Mouse (Mus musculus): ENCODE results near the gene Dph3. TPM values are rescaled to one million over a fixed set of nuclear protein-coding genes. Genes with fewer than 3 reads are reported as not detected.

The Dph3 gene
- polyA plus RNA-seq, 2 experiments from 2014 or later = 72.4 to 81.8 TPM

GRCm38 (mm10) chr14:32084761-32085485 is 606 bp downstream of the Dph3 start, which contains the start of gene Oxnad1:
Gene Oxnad1, plus strand, starts transcription at chr14:32085374.
- ATAC-seq = peak; percentile 87

GRCm38 (mm10) chr14:32083466-32083865 is 2.1 kb downstream of the Dph3 start:
- no peak for ATAC-seq

DNA sequence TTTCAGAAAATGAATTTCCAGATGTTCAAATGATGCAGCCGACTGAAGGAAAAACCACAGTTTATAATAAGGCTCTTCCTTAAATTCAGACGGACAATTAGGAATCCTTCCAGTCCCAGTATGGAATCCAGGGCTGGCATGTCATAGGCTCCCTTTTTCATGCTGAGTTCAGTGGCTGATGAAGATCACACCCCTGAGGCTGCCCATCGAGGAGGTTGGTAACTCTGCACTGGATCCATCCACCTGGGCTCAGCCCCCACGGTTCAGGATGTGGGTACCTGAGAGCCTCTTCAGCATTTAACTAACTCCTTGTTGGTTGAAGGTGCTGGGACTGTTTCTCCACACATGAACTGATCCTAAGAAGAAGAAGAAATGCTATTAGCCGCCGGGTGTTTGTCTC is 2.6 kb downstream of the Dph3 start:
- no peak for ATAC-seq

- ATAC-seq = no peak
Observed at GRCm38 (mm10) chr14:32081026-32081425, 4.5 kb downstream of the Dph3 start.

- peak; percentile 54 for ATAC-seq
Observed at GRCm38 (mm10) chr14:32076896-32077575, 8.5 kb downstream of the Dph3 start.

- no peak for ATAC-seq
Observed at GRCm38 (mm10) chr14:32073901-32074300, 11.6 kb downstream of the Dph3 start.

GRCm38 (mm10) chr14:32073211-32073685 is 12.3 kb downstream of the Dph3 start:
- ATAC-seq = no peak

GRCm38 (mm10) chr14:32072807-32073206 is 12.7 kb downstream of the Dph3 start:
- ATAC-seq = no peak

DNA sequence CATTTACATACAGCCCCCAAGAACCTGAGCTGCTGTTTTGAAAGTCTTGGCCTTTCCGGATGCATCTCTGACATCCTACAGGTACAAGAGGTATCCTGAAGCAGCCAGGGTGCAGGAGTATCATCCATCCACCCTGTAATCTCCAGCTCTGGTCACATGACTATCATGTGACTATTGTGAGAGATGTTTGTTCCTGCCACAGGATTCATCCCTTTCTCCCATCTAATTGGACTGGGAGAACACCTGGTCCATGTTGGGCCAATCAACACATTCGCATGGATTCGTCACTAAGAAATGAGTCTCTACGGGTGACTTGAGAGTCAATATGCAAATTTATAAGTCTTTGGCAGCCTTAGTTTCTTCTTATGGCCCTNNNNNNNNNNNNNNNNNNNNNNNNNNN is 24.1 kb downstream of the Dph3 start:
- no peak for ATAC-seq

- no peak for ATAC-seq
Observed at GRCm38 (mm10) chr14:32057664-32058063, 27.9 kb downstream of the Dph3 start.

DNA sequence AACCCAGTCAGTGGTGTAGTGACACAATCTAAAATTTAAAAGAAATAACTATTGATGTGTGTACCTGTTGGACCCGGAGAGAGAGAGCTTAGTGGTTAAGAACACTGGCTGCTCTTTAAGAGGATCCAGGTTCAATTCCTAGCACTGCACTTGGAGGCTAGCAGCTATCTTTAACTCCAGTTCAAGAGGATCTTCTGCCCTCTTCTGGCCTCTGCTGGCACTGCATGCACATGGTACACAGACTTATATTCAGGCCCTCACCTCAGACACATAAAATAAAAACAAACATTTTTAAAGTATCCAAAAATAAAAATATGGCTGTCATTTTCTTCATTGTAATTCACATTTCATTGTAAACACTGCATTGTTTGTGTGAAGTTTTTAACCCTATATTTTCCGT is 28.9 kb downstream of the Dph3 start:
- no peak for ATAC-seq

DNA sequence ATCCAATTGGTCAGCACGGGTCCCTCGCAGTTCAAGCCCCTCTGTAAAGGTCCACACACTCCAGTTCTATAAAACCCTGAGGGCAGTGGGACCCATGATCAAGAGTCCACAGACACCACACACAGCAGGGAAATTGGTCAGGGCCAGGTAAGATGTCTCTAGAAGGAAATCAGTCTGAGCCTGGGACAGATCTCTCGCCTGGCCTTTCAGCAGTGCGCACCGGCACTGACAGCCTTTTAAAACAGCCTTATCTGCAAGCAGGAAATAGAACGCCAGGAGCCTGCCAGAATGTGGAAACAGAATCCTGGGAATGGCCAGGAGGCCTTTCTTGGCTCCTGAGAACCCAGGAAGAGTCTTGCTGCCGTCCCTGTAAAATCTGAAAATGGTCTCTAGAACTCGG is 29.7 kb downstream of the Dph3 start:
- ATAC-seq = no peak

DNA sequence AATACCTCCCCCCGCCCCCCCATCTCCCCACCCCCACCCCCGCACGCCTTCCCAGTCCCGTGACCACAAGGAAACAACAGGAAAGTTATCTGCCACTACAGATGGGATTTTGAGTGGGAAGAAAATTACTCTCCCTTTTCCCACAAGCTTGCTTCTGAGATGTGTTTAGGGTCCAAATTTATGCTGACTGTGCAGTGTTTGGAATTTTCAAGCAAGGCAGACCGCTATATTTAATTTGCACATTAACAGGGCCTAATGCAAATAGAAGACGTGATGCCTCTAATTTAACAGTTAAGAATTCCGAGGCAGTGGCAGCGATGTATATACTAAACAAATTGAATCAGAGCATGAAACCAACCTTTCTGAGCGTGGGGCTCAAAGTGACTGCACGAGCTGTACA is 30.7 kb downstream of the Dph3 start:
- no peak for ATAC-seq

GRCm38 (mm10) chr14:32053895-32054294 is 31.6 kb downstream of the Dph3 start:
- ATAC-seq = no peak

DNA sequence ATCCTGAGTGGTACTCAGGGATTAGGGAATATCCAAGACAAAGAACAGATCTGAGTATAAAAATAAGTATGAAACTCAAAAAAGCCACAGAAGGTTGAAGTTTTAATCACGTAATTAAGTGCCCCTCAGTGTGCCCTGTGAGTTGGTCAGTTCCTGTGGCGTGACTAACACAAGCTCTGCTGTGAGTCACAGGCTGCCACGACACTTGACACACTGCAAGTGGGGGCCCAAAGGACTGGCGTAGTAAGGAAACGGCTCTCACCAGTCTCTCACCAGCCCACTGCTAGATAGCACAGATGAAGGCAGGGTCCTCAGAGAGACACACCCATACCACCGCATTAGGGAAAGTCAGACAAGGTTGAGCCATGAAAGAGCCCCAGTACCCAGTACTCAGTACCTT is 35.4 kb downstream of the Dph3 start:
- no peak for ATAC-seq

DNA sequence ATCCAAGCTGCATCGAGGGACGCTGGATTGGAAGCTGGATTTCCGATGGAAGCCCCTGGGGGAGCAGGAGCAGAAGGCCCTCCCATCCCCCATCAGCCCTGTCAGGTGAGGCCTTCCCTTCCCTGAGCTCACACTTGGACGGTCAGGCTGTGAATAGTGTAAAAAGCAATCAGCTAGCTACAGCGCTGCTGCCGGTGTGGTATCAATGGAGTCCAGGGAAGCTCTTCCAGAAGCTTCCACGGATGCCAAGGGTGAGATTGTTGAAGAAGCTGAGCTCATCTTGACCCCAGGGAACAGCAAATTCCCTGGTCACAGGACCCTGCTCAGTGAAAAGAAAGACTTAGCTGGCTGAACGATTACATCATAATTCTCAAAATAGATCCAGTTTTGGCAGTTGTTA is 39.2 kb downstream of the Dph3 start:
- no peak for ATAC-seq

GRCm38 (mm10) chr14:32042108-32042507 is 43.4 kb downstream of the Dph3 start:
- ATAC-seq = no peak

GRCm38 (mm10) chr14:32037661-32038252 is 47.8 kb downstream of the Dph3 start:
- ATAC-seq = no peak

GRCm38 (mm10) chr14:32036482-32036881 is 49.0 kb downstream of the Dph3 start:
- ATAC-seq = no peak

GRCm38 (mm10) chr14:32032522-32032921 is 53.0 kb downstream of the Dph3 start:
- ATAC-seq = no peak
